8 mouse cellular contexts compared by ENCODE assay signal in the genomic region with DNA sequence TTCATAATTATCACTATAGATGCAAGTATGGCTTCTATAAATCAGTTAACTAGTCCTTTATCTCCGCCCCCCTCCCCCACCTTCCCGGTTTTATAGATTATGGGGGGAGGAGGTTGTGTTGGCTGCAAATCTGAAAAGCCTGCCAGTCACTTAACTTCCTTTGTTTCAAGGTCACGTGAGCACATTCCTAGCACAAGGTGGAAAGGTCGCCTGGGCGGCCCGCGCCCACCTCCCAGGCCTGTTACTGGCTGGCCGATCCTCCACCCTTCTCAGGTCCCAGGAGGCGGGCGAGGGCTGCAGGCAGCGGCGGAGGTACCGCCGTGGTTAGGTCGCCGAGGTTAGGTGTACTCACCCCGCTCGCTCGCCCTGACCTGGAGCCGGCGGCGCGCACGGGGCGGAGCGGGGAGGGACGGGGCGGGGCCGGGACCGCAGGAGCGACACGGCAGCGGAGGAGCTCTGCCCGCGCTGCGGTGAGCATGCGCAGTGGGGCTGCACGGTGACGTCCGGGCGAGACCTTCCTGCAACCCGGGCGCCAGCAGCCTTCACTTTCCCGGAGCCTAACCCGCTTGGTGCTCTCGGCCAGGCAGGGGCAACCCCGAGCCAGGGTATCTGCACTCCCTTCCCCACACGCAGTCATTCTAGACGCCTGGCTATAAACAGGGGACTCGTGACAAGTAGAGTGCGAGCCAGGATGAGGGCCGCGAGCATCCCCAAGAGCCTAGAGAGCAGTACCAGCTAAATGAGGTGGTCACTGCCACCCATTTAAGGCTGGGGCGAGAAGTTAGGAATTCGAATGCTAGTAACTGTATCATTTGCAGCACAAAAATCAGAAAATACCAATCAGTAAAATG. TPM values are rescaled to one million over a fixed set of nuclear protein-coding genes. Genes with fewer than 3 reads are reported as not detected.
DNase-seq lines count a peak whose midpoint lies in the region; ATAC-seq lines count a peak whose summit lies in the region.

Gene Atg10, minus strand, starts transcription at position 382 of the 851 bp plus-strand sequence.

- DNase-seq in CD4-positive helper T cell, adult 2 months (ENCODE audit: low read depth, low spot score) = peak; percentile 97
- peak; percentile 78 for DNase-seq in brain, embryonic 18.5 days (ENCODE audit: low read depth, low spot score)
- DNase-seq in kidney, postnatal 10 days = peak; percentile 95
- DNase-seq in natural killer cell, adult 2 months (ENCODE audit: low spot score in 2 of 2) = peak; percentile 90 to 92

- under 1% methylated on average over 53 of the region's 55 CpGs for WGBS in heart, embryonic 13.5 days
- WGBS in liver, embryonic 12.5 days (ENCODE audit: insufficient replicate concordance) = 1% methylated on average over 52 of the region's 55 CpGs
- under 1% methylated on average over 51 of the region's 55 CpGs for WGBS in stomach, embryonic 15.5 days

- peak within 1 kb of the TSS; percentile 90 for H3K9ac ChIP-seq in heart, embryonic 13.5 days
- H3K9ac ChIP-seq in liver, embryonic 12.5 days = peak within 1 kb of the TSS; percentile 75
- peak within 1 kb of the TSS; percentile 65; the same call in 1 of the 2 replicates for H3K9ac ChIP-seq in stomach, embryonic 15.5 days

- peak; percentile 99 for ATAC-seq in erythroid progenitor cell, adult 5-6 weeks (replicated peaks; ENCODE audit: low FRiP score, poor library complexity, severe bottlenecking)
- peak; percentile 95 for ATAC-seq in heart, embryonic 13.5 days (ENCODE audit: extremely low read depth, insufficient number of reproducible peaks, low FRiP score, low TSS enrichment)
- ATAC-seq in liver, embryonic 12.5 days = peak; percentile 99
- peak; percentile 98 for ATAC-seq in stomach, embryonic 15.5 days (ENCODE audit: insufficient read depth, low FRiP score, low read depth)

- H3K9me3 ChIP-seq in heart, embryonic 13.5 days = no peaks in the 10 kb centered on the region
- no peaks in the 10 kb centered on the region for H3K9me3 ChIP-seq in liver, embryonic 12.5 days (replicated peaks)
- H3K9me3 ChIP-seq in stomach, embryonic 15.5 days = no peaks in the 10 kb centered on the region

- peak within 1 kb of the TSS; percentile 77 for H3K4me3 ChIP-seq in heart, embryonic 13.5 days
- H3K4me3 ChIP-seq in liver, embryonic 12.5 days = peak within 1 kb of the TSS; percentile 67
- H3K4me3 ChIP-seq in stomach, embryonic 15.5 days (replicated peaks) = peak within 1 kb of the TSS; percentile 64

- peak within 1 kb of the TSS; percentile 67 for H3K4me2 ChIP-seq in heart, embryonic 13.5 days
- H3K4me2 ChIP-seq in liver, embryonic 12.5 days = peak within 1 kb of the TSS; percentile 73
- H3K4me2 ChIP-seq in stomach, embryonic 15.5 days = peak within 1 kb of the TSS; percentile 64

- H3K36me3 ChIP-seq in heart, embryonic 13.5 days = no peaks in the 10 kb centered on the region
- H3K36me3 ChIP-seq in liver, embryonic 12.5 days = no peaks in the 10 kb centered on the region
- H3K36me3 ChIP-seq in stomach, embryonic 15.5 days = no peaks in the 10 kb centered on the region

- H3K27me3 ChIP-seq in heart, embryonic 13.5 days (replicated peaks) = no peaks in the 10 kb centered on the region
- no peaks in the 10 kb centered on the region for H3K27me3 ChIP-seq in liver, embryonic 12.5 days (replicated peaks)
- no peaks in the 10 kb centered on the region for H3K27me3 ChIP-seq in stomach, embryonic 15.5 days (replicated peaks)

- peaks cover 13% of the 10 kb centered on the region for H3K4me1 ChIP-seq in heart, embryonic 13.5 days
- peaks cover 20% of the 10 kb centered on the region for H3K4me1 ChIP-seq in liver, embryonic 12.5 days
- no peaks in the 10 kb centered on the region for H3K4me1 ChIP-seq in stomach, embryonic 15.5 days

- peak within 1 kb of the TSS; percentile 95 for H3K27ac ChIP-seq in heart, embryonic 13.5 days (replicated peaks)
- peak within 1 kb of the TSS; percentile 71 for H3K27ac ChIP-seq in liver, embryonic 12.5 days
- H3K27ac ChIP-seq in stomach, embryonic 15.5 days = peak within 1 kb of the TSS; percentile 91

RNA-seq across cellular contexts. Expression of gene Atg10, which starts in this region (rescaled TPM):
- 4.2 and 6.1 TPM in 2 replicates for total RNA-seq in erythroid progenitor cell, adult 5-6 weeks (2015; ENCODE audit: low replicate concordance)
- total RNA-seq in erythroid progenitor cell, adult 5-6 weeks (2017; ENCODE audit: low replicate concordance) = 1.7 and 3.8 TPM in 2 replicates
- polyA plus RNA-seq in heart, embryonic 13.5 days (2015; fragmentation: Nextera tagmentation; extraction: Ambion mirVana) = 21.6 and 26.5 TPM in 2 replicates
- 4.7 TPM in 2 replicates for polyA plus RNA-seq in liver, embryonic 12.5 days (2016; fragmentation: Nextera tagmentation; extraction: Ambion mirVana)
- polyA plus RNA-seq in stomach, embryonic 15.5 days (2015; fragmentation: Nextera tagmentation; extraction: Ambion mirVana) = 12.6 and 12.8 TPM in 2 replicates

Comparison
In these comparisons a context has a peak if more than half of its experiments do, and no peak if none do; other contexts are left out.
1. Peak in every context shown above with its lines: DNase-seq, ATAC-seq, H3K4me3 ChIP-seq and H3K27ac ChIP-seq.